Mouse (Mus musculus): Measurements from ENCODE around the gene Itga1. TPM values are rescaled to one million over a fixed set of nuclear protein-coding genes. Genes with fewer than 3 reads are reported as not detected.

Itga1 gene
- polyA plus RNA-seq, 1 experiment from 2014 or later = 8.0 TPM

GRCm38 (mm10) chr13:115130035-115130434, 28.3 kb upstream of the Itga1 start:
- Histone ChIP-seq H3K27me3 (ENCODE audit: control insufficient read depth, insufficient read depth, low read length) (no peaks in the 10 kb centered on the region), H3K4me1 (replicated peaks; ENCODE audit: control insufficient read depth, insufficient read depth, low read length) (no peaks in the 10 kb centered on the region), H3K9ac (ENCODE audit: low read depth, low read length) (no peak overlapping the region), H3K27ac (ENCODE audit: low read depth, low read length) (no peak overlapping the region), H3K36me3 (ENCODE audit: control insufficient read depth, insufficient read depth, low read length) (no peaks in the 10 kb centered on the region), H3K4me2 (replicated peaks; ENCODE audit: low read depth, low read length) (no peak overlapping the region), H3K9me3 (ENCODE audit: control insufficient read depth, low read length) (no peaks in the 10 kb centered on the region), H3K4me3 (ENCODE audit: low read depth, low read length) (no peak overlapping the region)
- WGBS = 87% methylated on average over 2 of the region's 2 CpGs
- DNase-seq (ENCODE audit: low spot score) (no peak), ATAC-seq (ENCODE audit: low FRiP score) (no peak)

GRCm38 (mm10) chr13:115127826-115128225, 26.1 kb upstream of the Itga1 start:
- no peak overlapping the region for H3K27ac ChIP-seq (ENCODE audit: low read depth, low read length)
- no peak overlapping the region for H3K9ac ChIP-seq (ENCODE audit: low read depth, low read length)
- no peak for DNase-seq (ENCODE audit: low spot score)
- no peak overlapping the region for H3K4me3 ChIP-seq (ENCODE audit: low read depth, low read length)
- H3K9me3 ChIP-seq (ENCODE audit: control insufficient read depth, low read length) = no peaks in the 10 kb centered on the region
- WGBS = 92% methylated on average over 1 of the region's 1 CpGs
- H3K36me3 ChIP-seq (ENCODE audit: control insufficient read depth, insufficient read depth, low read length) = no peaks in the 10 kb centered on the region
- no peaks in the 10 kb centered on the region for H3K27me3 ChIP-seq (ENCODE audit: control insufficient read depth, insufficient read depth, low read length)
- no peak overlapping the region for H3K4me2 ChIP-seq (replicated peaks; ENCODE audit: low read depth, low read length)
- no peak for ATAC-seq (ENCODE audit: low FRiP score)
- no peaks in the 10 kb centered on the region for H3K4me1 ChIP-seq (replicated peaks; ENCODE audit: control insufficient read depth, insufficient read depth, low read length)

GRCm38 (mm10) chr13:115126534-115126933, 24.8 kb upstream of the Itga1 start:
- ATAC-seq (ENCODE audit: low FRiP score) (no peak), DNase-seq (ENCODE audit: low spot score) (no peak)
- Histone ChIP-seq H3K4me1 (replicated peaks; ENCODE audit: control insufficient read depth, insufficient read depth, low read length) (no peaks in the 10 kb centered on the region), H3K4me2 (replicated peaks; ENCODE audit: low read depth, low read length) (no peak overlapping the region), H3K4me3 (ENCODE audit: low read depth, low read length) (no peak overlapping the region), H3K36me3 (ENCODE audit: control insufficient read depth, insufficient read depth, low read length) (no peaks in the 10 kb centered on the region), H3K9me3 (ENCODE audit: control insufficient read depth, low read length) (no peaks in the 10 kb centered on the region), H3K9ac (ENCODE audit: low read depth, low read length) (no peak overlapping the region), H3K27ac (ENCODE audit: low read depth, low read length) (no peak overlapping the region), H3K27me3 (ENCODE audit: control insufficient read depth, insufficient read depth, low read length) (no peaks in the 10 kb centered on the region)
- WGBS = 94% methylated on average over 2 of the region's 2 CpGs

GRCm38 (mm10) chr13:115125130-115125529, 23.4 kb upstream of the Itga1 start:
- 92% methylated on average over 4 of the region's 4 CpGs for whole genome bisulfite sequencing
- no peak for DNase-seq (ENCODE audit: low spot score)
- H3K9ac ChIP-seq (ENCODE audit: low read depth, low read length) = no peak overlapping the region
- no peaks in the 10 kb centered on the region for H3K27me3 ChIP-seq (ENCODE audit: control insufficient read depth, insufficient read depth, low read length)
- H3K9me3 ChIP-seq (ENCODE audit: control insufficient read depth, low read length) = no peaks in the 10 kb centered on the region
- H3K4me3 ChIP-seq (ENCODE audit: low read depth, low read length) = no peak overlapping the region
- no peaks in the 10 kb centered on the region for H3K4me1 ChIP-seq (replicated peaks; ENCODE audit: control insufficient read depth, insufficient read depth, low read length)
- H3K4me2 ChIP-seq (replicated peaks; ENCODE audit: low read depth, low read length) = no peak overlapping the region
- no peak for ATAC-seq (ENCODE audit: low FRiP score)
- no peaks in the 10 kb centered on the region for H3K36me3 ChIP-seq (ENCODE audit: control insufficient read depth, insufficient read depth, low read length)
- H3K27ac ChIP-seq (ENCODE audit: low read depth, low read length) = no peak overlapping the region

GRCm38 (mm10) chr13:115124521-115124920, 22.8 kb upstream of the Itga1 start:
- no peaks in the 10 kb centered on the region for H3K4me1 ChIP-seq (replicated peaks; ENCODE audit: control insufficient read depth, insufficient read depth, low read length)
- H3K4me3 ChIP-seq (ENCODE audit: low read depth, low read length) = no peak overlapping the region
- no peak overlapping the region for H3K9ac ChIP-seq (ENCODE audit: low read depth, low read length)
- no peak for ATAC-seq (ENCODE audit: low FRiP score)
- H3K36me3 ChIP-seq (ENCODE audit: control insufficient read depth, insufficient read depth, low read length) = no peaks in the 10 kb centered on the region
- no peak for DNase-seq (ENCODE audit: low spot score)
- H3K27ac ChIP-seq (ENCODE audit: low read depth, low read length) = no peak overlapping the region
- H3K27me3 ChIP-seq (ENCODE audit: control insufficient read depth, insufficient read depth, low read length) = no peaks in the 10 kb centered on the region
- 84% methylated on average over 1 of the region's 1 CpGs for WGBS
- H3K4me2 ChIP-seq (replicated peaks; ENCODE audit: low read depth, low read length) = no peak overlapping the region
- H3K9me3 ChIP-seq (ENCODE audit: control insufficient read depth, low read length) = no peaks in the 10 kb centered on the region

GRCm38 (mm10) chr13:115118756-115119155, 17.0 kb upstream of the Itga1 start:
- H3K27ac ChIP-seq (ENCODE audit: low read depth, low read length) = no peak overlapping the region
- H3K4me2 ChIP-seq (replicated peaks; ENCODE audit: low read depth, low read length) = no peak overlapping the region
- no peak for ATAC-seq (ENCODE audit: low FRiP score)
- no peaks in the 10 kb centered on the region for H3K9me3 ChIP-seq (ENCODE audit: control insufficient read depth, low read length)
- no peaks in the 10 kb centered on the region for H3K36me3 ChIP-seq (ENCODE audit: control insufficient read depth, insufficient read depth, low read length)
- DNase-seq (ENCODE audit: low spot score) = no peak
- no peaks in the 10 kb centered on the region for H3K4me1 ChIP-seq (replicated peaks; ENCODE audit: control insufficient read depth, insufficient read depth, low read length)
- WGBS = 60% methylated on average over 5 of the region's 5 CpGs
- no peak overlapping the region for H3K9ac ChIP-seq (ENCODE audit: low read depth, low read length)
- no peak overlapping the region for H3K4me3 ChIP-seq (ENCODE audit: low read depth, low read length)
- H3K27me3 ChIP-seq (ENCODE audit: control insufficient read depth, insufficient read depth, low read length) = no peaks in the 10 kb centered on the region

GRCm38 (mm10) chr13:115118195-115118594, 16.4 kb upstream of the Itga1 start:
- no peak overlapping the region for H3K4me2 ChIP-seq (replicated peaks; ENCODE audit: low read depth, low read length)
- no peak for DNase-seq (ENCODE audit: low spot score)
- no peak overlapping the region for H3K4me3 ChIP-seq (ENCODE audit: low read depth, low read length)
- H3K27me3 ChIP-seq (ENCODE audit: control insufficient read depth, insufficient read depth, low read length) = no peaks in the 10 kb centered on the region
- H3K27ac ChIP-seq (ENCODE audit: low read depth, low read length) = no peak overlapping the region
- no peak for ATAC-seq (ENCODE audit: low FRiP score)
- H3K4me1 ChIP-seq (replicated peaks; ENCODE audit: control insufficient read depth, insufficient read depth, low read length) = no peaks in the 10 kb centered on the region
- H3K9ac ChIP-seq (ENCODE audit: low read depth, low read length) = no peak overlapping the region
- no peaks in the 10 kb centered on the region for H3K9me3 ChIP-seq (ENCODE audit: control insufficient read depth, low read length)
- no peaks in the 10 kb centered on the region for H3K36me3 ChIP-seq (ENCODE audit: control insufficient read depth, insufficient read depth, low read length)
- WGBS = 79% methylated on average over 3 of the region's 3 CpGs

- Histone ChIP-seq H3K36me3 (ENCODE audit: control insufficient read depth, insufficient read depth, low read length) (no peaks in the 10 kb centered on the region), H3K4me3 (ENCODE audit: low read depth, low read length) (no peak overlapping the region), H3K9ac (ENCODE audit: low read depth, low read length) (no peak overlapping the region), H3K4me1 (replicated peaks; ENCODE audit: control insufficient read depth, insufficient read depth, low read length) (no peaks in the 10 kb centered on the region), H3K27ac (ENCODE audit: low read depth, low read length) (no peak overlapping the region), H3K27me3 (ENCODE audit: control insufficient read depth, insufficient read depth, low read length) (no peaks in the 10 kb centered on the region), H3K9me3 (ENCODE audit: control insufficient read depth, low read length) (no peaks in the 10 kb centered on the region), H3K4me2 (replicated peaks; ENCODE audit: low read depth, low read length) (no peak overlapping the region)
- 88% methylated on average over 3 of the region's 3 CpGs for WGBS
- DNase-seq (ENCODE audit: low spot score) (no peak), ATAC-seq (ENCODE audit: low FRiP score) (no peak)
Measured at GRCm38 (mm10) chr13:115116930-115117621, 15.3 kb upstream of the Itga1 start.

GRCm38 (mm10) chr13:115109628-115110027, 7.9 kb upstream of the Itga1 start:
- Histone ChIP-seq H3K9ac (ENCODE audit: low read depth, low read length) (no peak overlapping the region), H3K4me1 (replicated peaks; ENCODE audit: control insufficient read depth, insufficient read depth, low read length) (no peaks in the 10 kb centered on the region), H3K27me3 (ENCODE audit: control insufficient read depth, insufficient read depth, low read length) (no peaks in the 10 kb centered on the region), H3K27ac (ENCODE audit: low read depth, low read length) (no peak overlapping the region), H3K4me2 (replicated peaks; ENCODE audit: low read depth, low read length) (no peak overlapping the region), H3K9me3 (ENCODE audit: control insufficient read depth, low read length) (no peaks in the 10 kb centered on the region), H3K36me3 (ENCODE audit: control insufficient read depth, insufficient read depth, low read length) (no peaks in the 10 kb centered on the region), H3K4me3 (ENCODE audit: low read depth, low read length) (no peak overlapping the region)
- 69% methylated on average over 4 of the region's 4 CpGs for WGBS
- ATAC-seq (ENCODE audit: low FRiP score) (no peak), DNase-seq (ENCODE audit: low spot score) (no peak)
